Mouse (Mus musculus) heart, embryonic 12.5 days (tissue): ENCODE data around the gene Nat8f7. TPM values are rescaled to one million over a fixed set of nuclear protein-coding genes. Genes with fewer than 3 reads are reported as not detected.
"Not testable (repeated sequence)": the region's sequence is repeated elsewhere in the genome, so short reads cannot be mapped to it uniquely, and the experiment has no call there.

ENCODE experiments used
- ATAC-seq: fragments of 200-750 bp; cut with Nextera tagmentation; 2 replicates; pipeline ENCODE4 v1.8.0; 2017; ENCODE audit warnings: moderate TSS enrichment, moderate library complexity; ENCODE audit not compliant: insufficient number of reproducible peaks, low FRiP score
- H3K27ac ChIP-seq: fragments of 300-500 bp; sonication (generic); 2 replicates; pipeline ENCODE4 v1.5.1; 2016; ENCODE audit warnings: mild to moderate bottlenecking, moderate library complexity; ENCODE audit not compliant: poor library complexity, severe bottlenecking
- H3K27me3 ChIP-seq: fragments of 300-500 bp; sonication (generic); replicated peaks from 2 replicates; pipeline ENCODE4 v1.6.1; 2016; ENCODE audit warnings: mild to moderate bottlenecking, moderate library complexity
- H3K36me3 ChIP-seq: fragments of 300-500 bp; sonication (generic); 2 replicates; pipeline ENCODE4 v1.6.1; 2016; ENCODE audit warnings: mild to moderate bottlenecking, moderate library complexity
- H3K4me1 ChIP-seq: fragments of 300-500 bp; sonication (generic); replicated peaks from 2 replicates; pipeline ENCODE4 v1.6.1; 2016; ENCODE audit warnings: mild to moderate bottlenecking
- H3K4me2 ChIP-seq: fragments of 300-500 bp; sonication (generic); 2 replicates; pipeline ENCODE4 v1.6.1; 2016; ENCODE audit warnings: mild to moderate bottlenecking, moderate library complexity
- H3K4me3 ChIP-seq: fragments of 300-500 bp; sonication (generic); 2 replicates; pipeline ENCODE4 v1.5.1; 2016; ENCODE audit warnings: mild to moderate bottlenecking
- H3K9ac ChIP-seq: fragments of 300-500 bp; sonication (generic); 2 replicates; pipeline ENCODE4 v1.6.1; 2016; ENCODE audit warnings: mild to moderate bottlenecking, moderate library complexity
- H3K9me3 ChIP-seq: fragments of 300-500 bp; sonication (generic); replicated peaks from 2 replicates; pipeline ENCODE4 v1.6.1; 2016; ENCODE audit warnings: mild to moderate bottlenecking, moderate library complexity
- WGBS: fragments of 180-500 bp; shearing (Covaris S2); methylation state at CpG from one replicate; pipeline ENCODE4 v1.1.7; 2016; 5-methylcytosine and 5-hydroxymethylcytosine counted together
- microRNA-seq: library from miRNA; unstranded; fragments of <30 nt; microRNA quantifications from one replicate; pipeline ENCODE4, GENCODE M21; 2017
- polyA plus RNA-seq: library from polyadenylated mRNA; unstranded; fragments of >200 nt; fragmentation: Nextera tagmentation; extraction: Ambion mirVana; gene quantifications from 2 replicates; pipeline ENCODE4 v1.2.1, GENCODE M21; 2016

Nat8f7 gene
- polyA plus RNA-seq: not detected in 2 replicates

- H3K4me2 ChIP-seq, H3K36me3 ChIP-seq, H3K27ac ChIP-seq, H3K9me3 ChIP-seq, H3K27me3 ChIP-seq, H3K4me1 ChIP-seq, H3K4me3 ChIP-seq, H3K9ac ChIP-seq, ATAC-seq: not testable (repeated sequence)
- 82% methylated on average over 10 of the region's 10 CpGs for WGBS
Observed at GRCm38 (mm10) chr6:85713105-85713504, at the start of gene Nat8f7. TSS of gene Nat8f7 (minus strand) at chr6:85713205.

GRCm38 (mm10) chr6:85762678-85763077 is 49.7 kb upstream of the Nat8f7 start:
- not testable (repeated sequence) for H3K4me3 ChIP-seq, H3K27me3 ChIP-seq, H3K9ac ChIP-seq, H3K4me2 ChIP-seq, H3K9me3 ChIP-seq, H3K4me1 ChIP-seq, ATAC-seq, H3K36me3 ChIP-seq, H3K27ac ChIP-seq
- WGBS: 26% methylated on average over 2 of the region's 2 CpGs

- not testable (repeated sequence) for H3K27me3 ChIP-seq, H3K27ac ChIP-seq, H3K36me3 ChIP-seq, H3K9me3 ChIP-seq, H3K4me1 ChIP-seq, H3K9ac ChIP-seq, H3K4me2 ChIP-seq, ATAC-seq, H3K4me3 ChIP-seq
- 37% methylated on average over 4 of the region's 6 CpGs for WGBS
Observed at GRCm38 (mm10) chr6:85755705-85756249, 42.8 kb upstream of the Nat8f7 start.

- not testable (repeated sequence) for H3K36me3 ChIP-seq, H3K27me3 ChIP-seq, H3K4me3 ChIP-seq, H3K9ac ChIP-seq, ATAC-seq, H3K4me1 ChIP-seq, H3K9me3 ChIP-seq, H3K27ac ChIP-seq, H3K4me2 ChIP-seq
- 50% methylated on average over 1 of the region's 1 CpGs for WGBS
Observed at GRCm38 (mm10) chr6:85709607-85710006, 3.4 kb downstream of the Nat8f7 start.

- H3K9ac ChIP-seq, H3K4me3 ChIP-seq, ATAC-seq, H3K9me3 ChIP-seq, H3K4me2 ChIP-seq, H3K27me3 ChIP-seq, H3K4me1 ChIP-seq, H3K36me3 ChIP-seq, H3K27ac ChIP-seq: not testable (repeated sequence)
- 89% methylated on average over 5 of the region's 5 CpGs for WGBS
Observed at GRCm38 (mm10) chr6:85709206-85709605, 3.8 kb downstream of the Nat8f7 start.

GRCm38 (mm10) chr6:85701943-85702342 is 11.1 kb downstream of the Nat8f7 start:
- H3K27ac ChIP-seq, H3K9ac ChIP-seq, H3K4me1 ChIP-seq, H3K4me3 ChIP-seq, H3K4me2 ChIP-seq, H3K9me3 ChIP-seq, H3K27me3 ChIP-seq, H3K36me3 ChIP-seq, ATAC-seq: not testable (repeated sequence)
- WGBS: 76% methylated on average over 2 of the region's 4 CpGs

Small RNAs within 50 kb of the gene (microRNA-seq; reads per million reads assigned to microRNA genes)
- not detected for gene Gm27317

Other genes starting within 250 kb of the Nat8f7 start
- gene Fbxo41, start 210.2 kb downstream of the Nat8f7 start, polyA plus RNA-seq: 0.03 and 0.06 TPM in 2 replicates
- 0.12 TPM in 1 of 2 replicates, not detected in the other for gene Egr4, start 199.6 kb downstream of the Nat8f7 start, polyA plus RNA-seq
- gene Alms1, start 125.7 kb downstream of the Nat8f7 start, polyA plus RNA-seq: 4.2 and 4.7 TPM in 2 replicates
- gene Nat8f3, start 52.5 kb upstream of the Nat8f7 start, polyA plus RNA-seq: 0.15 and 0.34 TPM in 2 replicates
- not detected in 2 replicates for gene Nat8f6, start 107.7 kb upstream of the Nat8f7 start, polyA plus RNA-seq
- not detected in 2 replicates for gene Nat8f5, start 107.8 kb upstream of the Nat8f7 start, polyA plus RNA-seq
- gene Nat8, start 118.9 kb upstream of the Nat8f7 start, polyA plus RNA-seq: not detected in 2 replicates
- gene Nat8f2, start 156.0 kb upstream of the Nat8f7 start, polyA plus RNA-seq: not detected in 2 replicates
- 2.4 TPM in 2 replicates for gene Nat8f4, start 191.7 kb upstream of the Nat8f7 start, polyA plus RNA-seq
- 24.3 and 24.6 TPM in 2 replicates for gene Tprkb, start 198.7 kb upstream of the Nat8f7 start, polyA plus RNA-seq
- gene Nat8f1, start 202.5 kb upstream of the Nat8f7 start, polyA plus RNA-seq: 3.7 and 4.7 TPM in 2 replicates
- 51.4 and 51.8 TPM in 2 replicates for gene Dusp11, start 248.5 kb upstream of the Nat8f7 start, polyA plus RNA-seq